Mouse (Mus musculus) bone marrow, adult 2 months (tissue): ENCODE data around the gene Pbld2.

Experiments
- CTCF ChIP-seq: fragments of 200-500 bp; IDR thresholded peaks from 2 replicates; pipeline ENCODE4 v1.5.1; 2011; ENCODE audit warnings: low read length, control low read depth; ENCODE audit not compliant: control insufficient read depth, insufficient read depth
- POLR2A ChIP-seq: fragments of 200-500 bp; IDR thresholded peaks from 2 replicates; pipeline ENCODE4 v1.6.1; 2011; ENCODE audit warnings: low read depth, mild to moderate bottlenecking, control low read depth, low read length, borderline replicate concordance; ENCODE audit not compliant: control insufficient read depth

GRCm38 (mm10) chr10:63064516-63064915, 40.4 kb downstream of the Pbld2 start:
- TF ChIP-seq POLR2A (no peak), CTCF (no peak)
